Mouse (Mus musculus): ENCODE measurements around the gene Cplx3. TPM values are rescaled to one million over a fixed set of nuclear protein-coding genes. Genes with fewer than 3 reads are reported as not detected.
A peak's percentile ranks its signal among the peaks of the same experiment; 100 is the strongest.

The Cplx3 gene
- total RNA-seq, 2 experiments from 2014 or later, result 9.1 to 9.6 TPM

GRCm38 (mm10) chr9:57614786-57615185 lies 8.7 kb upstream of the Cplx3 start:
- DNase-seq (ENCODE audit: extremely low spot score in 1 of 2, low spot score in 2 of 2), result no peak
- intact Hi-C loops (cut with DNase I), result no loop called here
- Histone ChIP-seq H3K4me3 (no peak overlapping the region), H3K27ac (no peak overlapping the region)
- TF ChIP-seq CTCF (IDR thresholded peaks at IDR 0.05), result no peak

DNA sequence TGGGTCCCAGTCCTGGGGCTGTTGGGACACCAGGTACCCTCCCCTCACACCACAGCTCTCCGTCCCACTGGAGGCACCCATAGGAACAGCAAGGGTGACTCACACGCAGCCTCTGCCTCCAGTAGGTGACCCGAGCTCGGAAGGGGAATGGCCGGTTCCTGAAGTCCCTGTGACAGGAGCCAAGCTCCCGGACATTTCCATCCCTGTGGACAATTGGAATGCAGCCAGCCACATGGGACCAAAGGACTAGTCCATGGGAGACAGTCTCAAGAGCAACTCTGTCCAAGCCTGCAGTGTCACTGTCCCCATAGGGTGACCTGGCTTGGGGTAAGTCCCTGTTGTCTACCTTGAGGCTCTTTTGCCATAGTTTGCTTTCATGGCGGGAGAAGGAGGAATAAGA lies 7.9 kb upstream of the Cplx3 start:
- TF ChIP-seq CTCF (IDR thresholded peaks at IDR 0.05), result no peak
- Histone ChIP-seq H3K4me3 (no peak overlapping the region), H3K27ac (no peak overlapping the region)
- DNase-seq (ENCODE audit: extremely low spot score in 1 of 2, low spot score in 2 of 2), result no peak
- intact Hi-C loops (cut with DNase I), result no loop called here

GRCm38 (mm10) chr9:57612587-57612986 lies 6.5 kb upstream of the Cplx3 start:
- TF ChIP-seq CTCF (IDR thresholded peaks at IDR 0.05), result no peak
- intact Hi-C loops (cut with DNase I), result no loop called here
- Histone ChIP-seq H3K27ac (no peak overlapping the region), H3K4me3 (no peak overlapping the region)
- DNase-seq (ENCODE audit: extremely low spot score in 1 of 2, low spot score in 2 of 2), result no peak

DNA sequence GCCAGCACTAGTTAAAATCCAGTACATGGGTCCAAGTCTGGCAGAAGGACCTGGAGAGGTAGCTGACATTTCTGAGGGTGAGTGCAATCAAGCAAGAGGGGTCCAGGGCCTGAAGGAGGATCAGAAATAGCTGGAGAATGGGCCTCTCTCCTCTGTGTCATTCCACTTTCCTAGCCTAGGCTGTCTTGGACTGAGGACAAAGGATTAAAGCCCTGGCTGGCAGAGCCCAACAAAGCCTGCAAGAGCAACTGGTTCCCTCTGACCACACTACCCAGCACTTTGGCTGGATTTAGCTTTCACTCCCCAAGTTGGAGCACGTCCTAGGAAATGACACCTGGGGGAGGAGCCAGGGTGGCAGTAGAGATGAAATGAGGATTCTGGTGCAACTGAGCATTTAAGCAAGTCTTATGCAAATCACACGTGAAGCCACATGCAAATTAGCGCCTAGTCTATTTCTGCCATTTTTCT lies 4.3 kb upstream of the Cplx3 start:
- DNase-seq (ENCODE audit: extremely low spot score in 1 of 2, low spot score in 2 of 2), result no peak
- intact Hi-C loops (cut with DNase I), result no loop called here
- H3K27ac ChIP-seq, result no peak overlapping the region
- no peak overlapping the region for H3K4me3 ChIP-seq
- TF ChIP-seq CTCF (IDR thresholded peaks at IDR 0.05), result no peak

DNA sequence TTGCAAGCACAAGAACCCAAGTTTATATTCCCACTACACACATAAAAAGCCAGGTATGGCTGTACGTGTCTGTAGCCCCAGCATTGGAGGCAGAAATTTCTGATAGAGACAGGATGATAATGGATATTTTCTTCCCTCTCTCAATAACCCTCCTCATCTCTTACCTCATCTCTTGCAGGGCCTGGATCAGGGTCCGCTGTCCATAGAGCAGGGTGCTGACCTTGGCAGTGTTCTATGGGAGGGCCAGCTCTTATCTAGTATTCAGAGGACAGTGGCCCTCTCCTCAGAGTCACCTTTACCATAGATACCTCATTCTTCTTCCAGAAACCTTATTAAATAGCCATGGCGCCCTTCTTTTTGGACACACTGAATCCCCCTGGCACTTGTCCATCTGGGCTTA lies 3.7 kb upstream of the Cplx3 start:
- H3K27ac ChIP-seq, result no peak overlapping the region
- no peak overlapping the region for H3K4me3 ChIP-seq
- TF ChIP-seq CTCF (IDR thresholded peaks at IDR 0.05), result no peak
- intact Hi-C loops (cut with DNase I), result no loop called here
- no peak for DNase-seq (ENCODE audit: extremely low spot score in 1 of 2, low spot score in 2 of 2)

GRCm38 (mm10) chr9:57605503-57605902 lies 578 bp downstream of the Cplx3 start:
- intact Hi-C loops (cut with DNase I), result no loop called here
- Histone ChIP-seq H3K4me3 (no peak overlapping the region), H3K27ac (no peak overlapping the region)
- no peak for TF ChIP-seq CTCF (IDR thresholded peaks at IDR 0.05)
- DNase-seq (ENCODE audit: extremely low spot score in 1 of 2, low spot score in 2 of 2), result no peak

DNA sequence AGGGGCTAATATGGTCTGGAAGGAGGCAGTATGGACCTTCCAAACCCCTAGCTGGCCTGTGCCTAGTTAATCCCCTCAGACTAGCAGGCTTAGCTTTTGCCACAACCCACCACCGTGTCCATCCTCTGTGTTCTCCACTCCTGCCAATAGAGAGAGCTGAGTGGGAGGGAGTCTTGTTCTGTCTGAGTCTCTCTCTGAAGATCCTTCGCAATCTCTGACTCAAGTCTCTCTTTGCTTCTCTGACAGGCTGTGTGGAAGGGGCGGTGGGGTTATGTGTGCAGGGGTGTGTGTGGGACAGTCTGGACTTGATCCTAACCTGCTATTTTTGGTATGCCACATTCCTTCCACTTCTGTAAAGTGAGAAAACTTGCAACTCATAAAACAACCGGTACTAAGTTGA lies 1.2 kb downstream of the Cplx3 start:
- Histone ChIP-seq H3K4me3 (no peak overlapping the region), H3K27ac (no peak overlapping the region)
- no peak for DNase-seq (ENCODE audit: extremely low spot score in 1 of 2, low spot score in 2 of 2)
- intact Hi-C loops (cut with DNase I), result no loop called here
- TF ChIP-seq CTCF (IDR thresholded peaks at IDR 0.05), result no peak

DNA sequence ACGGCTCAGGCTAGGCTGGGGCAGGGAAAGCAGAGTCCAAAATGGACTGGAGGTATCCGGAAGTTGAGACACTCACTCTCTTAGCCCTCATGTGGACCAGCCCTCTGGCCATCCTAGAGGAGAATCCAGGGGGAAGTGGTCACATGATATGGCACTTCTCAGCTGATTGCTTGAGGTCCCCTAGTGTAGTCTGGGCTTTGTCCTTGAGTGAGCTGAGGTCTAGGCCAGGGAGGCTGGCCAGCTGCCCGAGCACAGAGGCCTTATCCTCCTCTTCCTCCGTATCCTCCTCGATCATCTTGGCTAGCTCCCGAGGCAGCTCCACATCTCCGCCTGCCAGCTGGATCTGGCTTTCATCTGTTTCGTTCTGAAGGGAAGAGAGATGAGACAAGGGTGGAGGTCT lies 4.0 kb downstream of the Cplx3 start:
- intact Hi-C loops (cut with DNase I), result no loop called here
- DNase-seq (ENCODE audit: extremely low spot score in 1 of 2, low spot score in 2 of 2), result no peak
- H3K27ac ChIP-seq, result no peak overlapping the region
- TF ChIP-seq CTCF (IDR thresholded peaks at IDR 0.05), result no peak
- H3K4me3 ChIP-seq, result no peak overlapping the region

- Histone ChIP-seq H3K4me3 (no peak overlapping the region), H3K27ac (peak overlapping the region; percentile 28)
- DNase-seq (ENCODE audit: extremely low spot score in 1 of 2, low spot score in 2 of 2), result peak in 1 of 2 experiments; percentile 42
- TF ChIP-seq CTCF (IDR thresholded peaks at IDR 0.05), result no peak
- intact Hi-C loops (cut with DNase I), result no loop called here
Measured at GRCm38 (mm10) chr9:57601353-57601706, 4.8 kb downstream of the Cplx3 start.

DNA sequence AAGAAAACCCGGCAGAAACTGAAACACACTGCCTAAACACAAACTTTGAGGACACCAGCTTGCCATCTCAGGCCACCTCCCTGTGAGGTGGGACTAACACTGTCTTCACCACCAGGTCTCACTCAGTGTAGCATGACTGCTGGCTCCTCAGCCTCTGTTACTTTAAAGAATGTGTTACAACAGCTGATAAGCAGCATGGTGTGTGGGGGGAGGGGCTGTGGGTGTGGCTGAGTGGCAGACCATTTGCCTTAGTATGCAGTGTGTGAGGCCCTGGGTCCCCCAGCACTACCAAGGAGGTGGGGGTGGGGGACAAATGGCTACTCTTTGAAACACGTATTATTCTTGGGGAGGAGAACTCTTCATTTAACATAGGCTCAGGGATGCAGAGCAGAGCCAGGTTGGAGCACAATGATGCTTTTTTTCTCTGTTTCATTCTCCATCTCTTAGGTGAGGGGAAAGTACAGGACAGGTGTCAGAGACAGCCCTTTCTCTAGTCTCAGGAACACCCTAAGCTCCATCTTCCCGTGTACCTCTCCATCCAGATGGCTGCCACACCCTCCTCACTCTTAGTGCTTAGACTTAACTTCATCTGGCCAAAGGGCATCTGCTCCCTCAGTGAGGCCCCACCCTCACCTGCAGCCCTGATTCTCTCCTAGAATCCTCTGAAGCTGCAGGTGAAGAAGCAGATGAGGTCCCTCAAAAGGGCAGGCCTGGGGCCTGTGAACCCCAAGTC lies 5.3 kb downstream of the Cplx3 start:
- no peak for DNase-seq (ENCODE audit: extremely low spot score in 1 of 2, low spot score in 2 of 2)
- intact Hi-C loops (cut with DNase I), result no loop called here
- TF ChIP-seq CTCF (IDR thresholded peaks at IDR 0.05), result no peak
- Histone ChIP-seq H3K4me3 (no peak overlapping the region), H3K27ac (peak overlapping the region; percentile 6)

DNA sequence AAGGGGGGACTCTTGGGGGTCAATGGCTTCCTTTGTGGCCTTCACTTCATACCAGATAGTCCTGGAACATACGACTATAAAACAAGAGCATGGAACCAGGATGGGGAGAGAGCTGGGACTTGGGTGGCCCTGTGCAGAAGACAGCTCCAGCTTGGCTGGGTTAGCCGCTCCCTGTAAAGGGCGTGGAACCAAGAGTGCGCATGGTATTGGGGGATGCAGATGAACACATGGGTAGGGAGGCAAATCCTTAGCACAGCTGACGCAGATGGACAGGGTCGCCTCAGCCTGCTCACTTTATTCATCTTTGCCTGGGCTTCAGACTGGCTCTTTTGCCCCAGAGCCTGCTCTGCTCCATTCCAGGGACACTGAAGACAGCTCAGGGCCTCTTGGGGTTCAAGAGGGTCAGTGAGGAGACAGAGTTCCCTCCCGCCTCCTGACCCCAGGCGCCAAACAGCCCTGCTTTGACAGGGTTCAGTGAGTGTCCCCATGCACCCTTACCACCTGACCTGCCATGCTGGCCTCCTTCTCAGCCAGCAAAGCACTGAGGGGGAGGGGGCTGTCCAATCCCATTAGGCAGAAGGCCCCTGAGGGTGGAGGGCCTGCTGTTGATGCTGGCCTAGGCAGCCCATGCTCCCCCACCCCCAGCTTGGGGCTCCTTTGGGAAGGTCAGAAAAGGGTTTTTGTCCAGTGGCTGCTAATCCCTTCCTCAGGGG lies 7.1 kb downstream of the Cplx3 start:
- no peak for TF ChIP-seq CTCF (IDR thresholded peaks at IDR 0.05)
- no peak for DNase-seq (ENCODE audit: extremely low spot score in 1 of 2, low spot score in 2 of 2)
- H3K27ac ChIP-seq, result no peak overlapping the region
- no peak overlapping the region for H3K4me3 ChIP-seq
- intact Hi-C loops (cut with DNase I), result no loop called here

DNA sequence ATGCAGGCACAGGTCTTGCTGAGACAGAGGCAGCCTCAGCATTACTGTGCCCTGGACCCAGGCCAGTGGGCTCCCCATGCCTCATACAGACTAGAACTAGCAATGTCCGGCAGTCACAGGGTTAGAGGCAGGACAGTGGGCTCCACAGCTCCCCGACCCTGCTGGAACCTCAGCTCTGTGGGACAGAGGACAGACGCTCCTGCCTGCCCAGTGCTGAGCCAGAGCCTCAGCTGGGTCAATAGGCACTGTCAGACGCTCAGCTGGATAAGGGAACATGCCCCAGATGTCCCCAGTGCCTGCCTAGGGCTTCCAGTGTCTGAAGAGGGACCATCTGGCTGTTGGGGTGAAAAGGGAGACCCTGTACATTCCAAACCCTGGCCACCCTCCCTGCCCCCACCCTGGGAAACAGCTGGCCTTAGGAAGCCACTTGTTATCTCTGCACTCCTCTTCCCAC lies 8.1 kb downstream of the Cplx3 start:
- Histone ChIP-seq H3K4me3 (no peak overlapping the region), H3K27ac (no peak overlapping the region)
- intact Hi-C loops (cut with DNase I), result no loop called here
- TF ChIP-seq CTCF (IDR thresholded peaks at IDR 0.05), result no peak
- DNase-seq (ENCODE audit: extremely low spot score in 1 of 2, low spot score in 2 of 2), result no peak

GRCm38 (mm10) chr9:57597265-57597664 lies 8.8 kb downstream of the Cplx3 start:
- TF ChIP-seq CTCF (IDR thresholded peaks at IDR 0.05), result no peak
- no peak overlapping the region for H3K27ac ChIP-seq
- DNase-seq (ENCODE audit: extremely low spot score in 1 of 2, low spot score in 2 of 2), result no peak
- intact Hi-C loops (cut with DNase I), result no loop called here
- no peak overlapping the region for H3K4me3 ChIP-seq
